Mouse (Mus musculus) ES-Bruce4 (cell line): Measurements from ENCODE around the gene Gm26602.

Experiments used
- CTCF ChIP-seq: IDR thresholded peaks from one replicate; pipeline ENCODE4 v1.8.1; 2011; ENCODE audit warnings: low read depth, low read length
- POLR2A ChIP-seq: IDR thresholded peaks from one replicate; pipeline ENCODE4 v1.8.1; 2011; ENCODE audit warnings: low read length; ENCODE audit not compliant: insufficient read depth

GRCm38 (mm10) chr10:79946752-79947322 is 36.2 kb downstream of the Gm26602 start:
- TF ChIP-seq POLR2A (no peak), CTCF (no peak)
